Mouse (Mus musculus): ENCODE measurements around the gene Ets2. TPM values are rescaled to one million over a fixed set of nuclear protein-coding genes. Genes with fewer than 3 reads are reported as not detected.
A peak's percentile ranks its signal among the peaks of the same experiment; 100 is the strongest.
"Not testable (repeated sequence)": the region's sequence is repeated elsewhere in the genome, so short reads cannot be mapped to it uniquely, and the experiment has no call there.

Ets2 gene
- total RNA-seq, 2 experiments from 2014 or later: 100.0 to 103 TPM

GRCm38 (mm10) chr16:95686901-95687300 lies 15.0 kb upstream of the Ets2 start:
- intact Hi-C loops (cut with DNase I): no loop called here
- DNase-seq: no peak

GRCm38 (mm10) chr16:95688010-95688409 lies 13.9 kb upstream of the Ets2 start:
- DNase-seq: no peak
- intact Hi-C loops (cut with DNase I): no loop called here

DNA sequence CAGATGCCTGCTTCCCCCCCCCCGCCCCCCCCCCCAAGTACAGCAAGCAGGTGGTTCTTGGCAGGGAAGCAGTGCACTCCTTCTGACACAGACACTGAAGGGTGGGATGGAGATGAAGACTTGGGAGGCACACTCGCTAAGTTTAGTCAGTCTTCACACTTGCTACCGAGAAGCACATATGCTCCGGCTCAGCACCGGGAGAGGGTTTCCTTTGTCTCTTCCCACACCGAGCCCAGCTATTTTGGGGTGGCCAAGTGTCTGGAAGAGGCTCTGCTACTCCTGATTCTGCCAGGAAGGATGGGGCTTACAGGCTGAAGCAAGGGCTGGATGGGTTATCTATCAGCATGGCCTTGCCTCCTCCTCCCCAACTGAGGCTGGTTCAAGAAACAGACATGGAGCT lies 5.3 kb upstream of the Ets2 start:
- intact Hi-C loops (cut with DNase I): no loop called here
- DNase-seq: no peak

DNA sequence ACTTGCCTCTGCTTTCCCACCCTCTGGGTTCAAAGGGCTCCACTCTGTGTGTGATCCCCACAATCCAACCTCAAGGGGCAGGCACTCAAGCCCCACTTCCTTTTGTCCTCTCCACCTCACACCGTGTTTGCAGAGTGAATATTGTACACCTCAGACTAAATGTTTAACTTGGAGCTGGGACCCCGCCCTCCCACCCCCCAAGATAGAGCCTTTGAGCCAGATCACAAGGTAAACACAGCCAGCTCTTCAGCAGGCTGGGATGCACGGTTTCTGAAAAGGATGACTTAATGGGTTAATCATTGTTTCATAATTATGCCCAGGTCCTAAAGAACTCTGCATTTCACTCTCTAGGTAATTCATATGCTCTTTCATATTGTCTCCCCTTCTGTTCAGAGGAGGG lies 2.2 kb upstream of the Ets2 start:
- intact Hi-C loops (cut with DNase I): loop anchor here (2.0 to 5.0 kb wide), 4 partner anchors 41 to 245 kb away; no protein-coding TSS in a partner anchor
- no peak for DNase-seq

DNA sequence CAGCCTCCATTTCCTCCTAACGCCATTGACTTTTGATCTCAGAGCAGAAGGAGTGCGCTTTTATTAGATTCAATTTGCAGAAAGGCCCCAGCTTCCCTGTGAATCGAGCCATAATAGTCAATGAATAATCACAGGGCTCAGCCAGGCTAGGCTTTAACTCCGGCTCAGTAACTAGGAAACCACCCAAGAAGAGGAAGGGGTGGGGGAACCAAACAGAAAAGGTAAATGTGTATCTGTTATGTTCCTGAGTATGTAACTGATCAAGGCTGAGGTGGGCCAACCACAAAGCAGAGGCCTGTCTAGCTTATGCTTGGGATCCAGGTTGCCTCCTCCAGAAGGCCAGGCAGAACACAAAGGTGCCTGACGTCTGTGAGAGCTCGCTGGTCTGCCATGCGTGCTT lies 1.7 kb upstream of the Ets2 start:
- intact Hi-C loops (cut with DNase I): loop anchor here (2.0 to 5.0 kb wide), 4 partner anchors 41 to 245 kb away; no protein-coding TSS in a partner anchor
- no peak for DNase-seq

DNA sequence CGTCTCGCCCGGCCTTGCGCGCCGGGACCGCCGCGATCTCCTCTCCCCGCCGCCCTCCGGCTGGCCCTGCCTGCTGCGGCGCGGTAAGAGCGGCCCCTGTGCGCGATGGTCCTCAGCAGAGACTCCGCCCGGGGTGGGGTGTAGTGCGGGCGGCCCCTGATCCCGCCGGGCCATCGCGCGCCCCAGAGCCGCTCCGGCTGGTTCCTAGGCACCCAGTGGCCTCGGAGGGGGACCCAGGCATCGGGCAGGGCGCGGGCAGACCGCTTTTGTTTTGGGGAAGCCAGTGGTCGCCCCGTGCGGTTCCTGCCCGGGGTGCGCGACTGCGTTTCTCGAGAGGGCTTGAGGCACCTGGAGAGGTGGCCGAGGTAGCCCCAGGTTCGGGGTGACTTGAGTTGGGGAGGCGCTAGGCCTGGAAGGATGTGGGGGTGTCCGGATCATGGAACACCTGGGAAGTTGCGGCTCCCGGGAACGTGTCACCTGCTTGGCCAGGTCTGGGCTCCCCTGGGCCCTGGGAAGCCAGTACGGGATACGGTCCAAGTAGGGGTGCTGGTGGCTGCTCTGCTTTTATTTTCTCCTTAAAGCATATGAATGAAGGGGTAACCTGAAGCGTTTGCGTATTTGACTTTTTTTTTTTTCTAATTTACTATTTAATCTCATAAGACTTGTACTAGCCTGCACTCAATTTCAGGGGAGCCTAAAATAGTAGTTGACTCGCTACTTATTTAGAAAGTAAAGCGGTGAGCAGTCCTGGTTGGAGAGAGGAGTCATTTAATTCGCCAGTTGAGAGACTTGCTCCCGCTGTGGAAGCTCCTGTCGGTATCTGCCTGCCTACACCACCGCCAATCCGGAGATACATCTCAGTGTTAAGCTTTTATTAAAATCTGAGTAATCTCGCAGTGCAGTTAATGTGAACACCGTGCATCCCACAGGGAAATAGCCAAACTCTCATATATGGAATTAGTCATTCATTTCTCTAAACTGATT lies 979 bp downstream of the Ets2 start:
- intact Hi-C loops (cut with DNase I): loop anchor here (2.0 to 5.0 kb wide), 4 partner anchors 56 to 246 kb away; no protein-coding TSS in a partner anchor
- DNase-seq: no peak

- intact Hi-C loops (cut with DNase I): loop anchor here (2.0 to 5.0 kb wide), 4 partner anchors 55 to 247 kb away; no protein-coding TSS in a partner anchor
Measured at GRCm38 (mm10) chr16:95703958-95704357, 2.1 kb downstream of the Ets2 start.

GRCm38 (mm10) chr16:95704662-95705330 lies 2.9 kb downstream of the Ets2 start:
- intact Hi-C loops (cut with DNase I): loop anchor here (5.0 kb wide), 2 partner anchors 43 to 247 kb away; no protein-coding TSS in a partner anchor

More at GRCm38 (mm10) chr16:95703958-95704357, 2.1 kb downstream of the Ets2 start:
- no peak for DNase-seq

GRCm38 (mm10) chr16:95705771-95706170 lies 3.9 kb downstream of the Ets2 start:
- no peak for DNase-seq
- intact Hi-C loops (cut with DNase I): loop anchor here (5.0 kb wide), 1 partner anchor 42 kb away; no protein-coding TSS in a partner anchor

More at GRCm38 (mm10) chr16:95704662-95705330, 2.9 kb downstream of the Ets2 start:
- DNase-seq: no peak

DNA sequence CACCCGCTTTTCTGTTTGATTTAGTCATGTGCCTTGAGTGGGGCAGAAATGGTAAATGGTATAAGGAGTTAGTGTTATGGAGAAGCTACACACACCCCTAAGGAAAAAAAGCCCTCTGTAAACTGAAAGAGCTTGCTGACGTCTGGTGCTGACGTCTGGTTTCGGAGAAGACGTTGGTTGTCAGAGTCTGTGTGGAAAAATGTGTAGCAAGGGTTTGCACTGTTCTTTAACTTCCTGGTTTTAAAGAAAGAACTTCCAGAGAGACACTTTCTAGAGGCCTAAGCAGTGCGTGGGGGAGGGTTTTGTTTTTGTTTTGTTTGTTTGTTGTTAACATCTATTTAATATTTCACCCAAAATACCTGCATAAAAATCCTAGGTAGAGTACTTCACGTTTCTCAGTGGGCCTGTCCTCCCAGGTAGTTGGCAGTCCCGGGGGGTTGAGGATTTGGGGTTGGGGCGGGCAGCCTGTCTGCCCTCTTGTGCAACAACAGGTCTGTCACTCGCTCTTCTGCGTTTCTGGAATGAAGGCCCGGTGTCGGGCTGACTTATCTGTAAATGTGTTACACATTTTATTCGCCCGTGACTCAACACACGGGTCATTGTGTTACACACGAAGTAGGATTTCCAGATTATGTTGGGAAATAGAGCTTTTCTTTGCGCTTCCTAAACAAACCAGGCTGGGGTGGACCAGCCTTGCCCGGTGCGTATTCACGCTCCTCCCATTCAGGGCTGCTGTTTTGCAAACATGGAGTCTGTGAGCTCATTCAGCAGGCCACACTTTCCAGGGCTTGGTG lies 6.5 kb downstream of the Ets2 start:
- DNase-seq: no peak
- intact Hi-C loops (cut with DNase I): loop anchor here (5.0 kb wide), 1 partner anchor 39 kb away; no protein-coding TSS in a partner anchor

DNA sequence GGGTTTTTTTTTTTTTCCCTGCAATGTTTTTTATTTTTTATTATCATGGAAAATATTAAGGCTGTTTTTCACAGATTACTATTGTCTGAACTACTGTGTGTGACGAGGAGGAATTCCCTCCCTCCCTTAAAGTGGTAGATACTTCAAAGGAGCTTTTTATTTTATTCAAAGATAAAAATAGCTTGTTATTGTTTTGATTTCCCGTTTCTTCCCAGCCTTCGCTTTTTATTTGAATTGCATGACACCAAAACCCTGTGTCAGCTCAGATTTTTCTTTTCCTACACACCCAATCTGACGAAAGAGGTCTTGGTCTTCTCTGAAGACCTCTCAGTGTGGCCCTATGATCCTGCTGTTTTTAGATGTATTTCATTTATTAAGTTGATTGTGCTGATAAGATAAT lies 7.3 kb downstream of the Ets2 start:
- DNase-seq: no peak
- intact Hi-C loops (cut with DNase I): loop anchor here (5.0 kb wide), 1 partner anchor 38 kb away; no protein-coding TSS in a partner anchor

DNA sequence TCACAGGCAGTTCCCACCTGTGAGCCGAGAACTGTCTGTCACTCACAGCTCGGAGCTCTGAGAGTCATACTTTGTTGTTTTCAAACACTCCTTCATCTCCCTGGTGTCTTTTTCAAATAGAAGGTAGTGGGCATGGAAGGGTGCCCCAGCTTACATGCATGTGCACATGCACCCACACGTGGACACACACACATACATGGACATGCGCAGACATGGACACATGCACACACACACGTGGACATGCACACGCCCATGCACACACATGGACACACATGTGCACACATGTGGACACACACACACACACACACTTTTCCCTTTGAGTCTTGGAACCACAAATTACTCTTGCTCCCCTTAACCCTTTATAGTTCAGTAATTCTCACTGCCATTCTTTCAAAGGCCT lies 8.3 kb downstream of the Ets2 start:
- intact Hi-C loops (cut with DNase I): no loop called here
- no peak for DNase-seq

GRCm38 (mm10) chr16:95712121-95712520 lies 10.2 kb downstream of the Ets2 start:
- DNase-seq: no peak
- intact Hi-C loops (cut with DNase I): no loop called here

DNA sequence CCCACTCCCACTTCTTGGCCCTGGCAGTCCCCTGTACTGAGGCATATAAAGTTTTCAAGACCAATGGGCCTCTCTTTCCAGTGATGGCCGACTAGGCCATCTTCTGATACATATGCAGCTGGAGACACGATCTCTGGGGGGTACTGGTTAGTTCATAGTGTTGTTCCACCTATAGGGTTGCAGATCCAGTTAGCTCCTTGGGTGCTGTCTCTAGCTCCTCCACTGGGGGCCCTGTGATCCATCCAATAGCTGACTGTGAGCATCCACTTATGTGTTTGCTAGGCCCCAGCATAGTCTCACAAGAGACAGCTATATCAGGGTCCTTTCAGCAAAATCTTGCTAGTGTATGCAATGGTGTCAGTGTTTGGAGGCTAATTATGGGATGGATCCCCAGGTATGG lies 11.2 kb downstream of the Ets2 start:
- DNase-seq; intact Hi-C loops (cut with DNase I): not testable (repeated sequence)

DNA sequence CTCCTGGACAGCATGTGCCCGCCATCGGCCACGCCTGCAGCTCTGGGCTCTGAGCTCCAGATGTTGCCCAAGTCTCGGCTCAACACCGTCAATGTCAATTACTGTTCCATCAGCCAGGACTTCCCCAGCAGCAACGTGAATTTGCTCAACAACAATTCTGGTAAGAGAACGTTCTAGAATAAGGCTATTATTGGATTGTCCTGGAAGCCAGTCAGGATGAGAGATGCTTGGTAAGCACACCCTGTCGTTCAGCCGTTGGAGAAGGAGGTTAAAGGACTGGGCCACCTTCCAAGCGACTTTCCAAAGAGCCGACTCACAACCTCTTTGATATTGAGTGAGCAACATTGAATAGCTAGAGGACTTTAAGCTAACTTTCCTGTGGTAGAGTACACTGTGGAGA lies 13.2 kb downstream of the Ets2 start:
- peak; percentile 36 to 37 for DNase-seq
- intact Hi-C loops (cut with DNase I): no loop called here

DNA sequence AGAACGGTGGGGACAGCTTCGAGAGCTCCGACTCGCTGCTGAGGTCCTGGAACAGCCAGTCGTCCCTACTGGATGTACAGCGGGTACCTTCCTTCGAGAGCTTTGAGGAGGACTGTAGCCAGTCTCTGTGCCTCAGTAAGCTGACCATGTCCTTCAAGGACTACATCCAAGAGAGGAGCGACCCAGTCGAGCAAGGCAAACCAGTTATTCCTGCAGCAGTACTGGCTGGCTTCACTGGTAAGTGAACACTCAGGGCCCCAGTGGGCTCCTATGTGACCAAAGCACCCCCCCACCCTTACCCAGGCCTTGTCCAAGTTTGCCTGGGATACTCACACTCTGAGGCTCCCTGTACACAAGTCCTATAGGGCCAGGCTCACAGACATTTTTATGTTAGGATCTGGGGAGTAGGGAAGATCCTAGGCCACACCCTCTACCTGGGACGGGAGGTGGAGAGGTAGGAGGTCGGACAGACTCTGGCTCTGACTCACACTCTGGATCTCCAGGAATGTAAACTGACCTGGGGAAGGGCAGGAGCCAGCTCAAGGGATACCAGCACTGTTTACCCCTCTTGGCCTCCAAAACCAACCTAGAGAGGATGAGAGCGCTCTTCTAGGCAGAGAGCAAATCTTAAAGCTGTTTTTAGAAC lies 14.3 kb downstream of the Ets2 start:
- intact Hi-C loops (cut with DNase I): no loop called here

DNA sequence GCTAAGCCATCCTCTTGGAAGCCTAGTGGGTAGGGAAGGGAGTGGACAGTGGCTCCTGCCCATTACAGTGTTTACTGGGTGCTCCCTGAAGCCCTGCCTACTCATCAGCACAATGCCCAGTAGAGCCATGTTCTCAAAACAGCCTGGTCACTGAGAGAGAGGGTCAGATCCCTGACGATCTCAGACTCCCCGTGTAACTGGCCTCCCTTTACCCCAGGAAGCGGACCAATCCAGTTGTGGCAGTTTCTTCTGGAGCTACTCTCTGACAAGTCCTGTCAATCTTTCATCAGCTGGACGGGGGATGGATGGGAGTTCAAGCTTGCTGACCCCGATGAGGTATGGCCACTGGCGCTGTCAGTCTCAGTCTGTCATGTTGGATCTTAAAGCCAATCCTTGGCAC lies 15.8 kb downstream of the Ets2 start:
- intact Hi-C loops (cut with DNase I): no loop called here
- no peak for DNase-seq

More for the DNA sequence above, 14.3 kb downstream of the Ets2 start:
- DNase-seq: no peak

GRCm38 (mm10) chr16:95718119-95718518 lies 16.2 kb downstream of the Ets2 start:
- intact Hi-C loops (cut with DNase I): no loop called here
- DNase-seq: no peak

- intact Hi-C loops (cut with DNase I): no loop called here
- no peak for DNase-seq
Measured at GRCm38 (mm10) chr16:95720532-95720931, 18.7 kb downstream of the Ets2 start.

DNA sequence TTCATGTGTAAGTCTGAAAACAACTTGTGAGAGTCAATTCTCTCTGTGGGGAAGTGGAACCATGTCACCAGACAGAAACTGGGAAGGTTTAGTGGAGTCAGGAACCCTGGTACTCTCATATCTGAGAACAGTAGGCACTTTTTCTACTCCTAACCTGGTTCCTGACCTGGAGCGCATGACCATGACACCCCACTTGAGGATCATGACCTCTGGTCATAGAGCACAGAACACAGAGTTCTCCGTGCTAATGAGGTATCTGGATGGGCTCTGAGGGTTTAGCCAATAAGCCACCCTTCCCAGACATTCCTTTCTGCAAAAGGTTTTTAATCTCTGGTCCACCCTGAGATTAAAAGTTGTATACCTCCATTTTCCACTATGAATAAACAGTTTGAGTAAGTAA lies 22.4 kb downstream of the Ets2 start:
- intact Hi-C loops (cut with DNase I): no loop called here

More for the DNA sequence above, 22.4 kb downstream of the Ets2 start:
- no peak for DNase-seq
